ENCODE assay signal across 17 mouse cellular contexts in the genomic region with DNA sequence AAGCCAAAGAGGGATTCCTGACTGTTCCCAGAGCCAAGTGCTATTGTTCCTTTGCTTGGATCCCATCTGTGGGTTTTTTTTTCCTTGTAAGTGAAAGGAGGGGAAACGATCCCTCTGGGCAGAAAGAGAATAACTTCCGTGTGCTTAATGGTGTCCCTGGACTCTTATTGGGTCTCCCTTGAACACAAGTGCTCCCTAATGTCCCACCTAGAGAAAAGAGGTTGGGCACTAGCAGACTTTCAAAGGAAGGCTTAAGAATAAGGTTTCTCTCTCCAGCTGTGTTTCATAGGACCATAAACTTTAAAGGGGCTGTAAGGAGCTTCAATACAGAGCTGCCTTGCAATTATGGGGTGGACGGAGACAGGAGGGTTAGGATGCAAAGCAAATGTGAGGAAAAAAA.
DNase-seq lines count a peak whose midpoint lies in the region; ATAC-seq lines count a peak whose summit lies in the region.
"Had no signal": no experiment of that assay in that cellular context is flagged by ENCODE, and none has a peak within 500 bp of the region (broad histone marks: within the 10 kb centered on the region; RNA-seq: fewer than 3 reads in every experiment).

No protein-coding gene starts in this region.

- H3K4me3 ChIP-seq in heart, embryonic 11.5 days (ENCODE audit: low read depth, low read length), result no peak overlapping the region
- H3K4me3 ChIP-seq in neural tube, embryonic 13.5 days, result no peak overlapping the region
- H3K4me3 ChIP-seq in limb, embryonic 13.5 days, result no peak overlapping the region
- H3K4me3 ChIP-seq: embryonic facial prominence, embryonic 13.5 days; forebrain, embryonic 12.5 days; heart, adult 2 months; heart, embryonic 12.5 days had no signal

- H3K36me3 ChIP-seq in heart, embryonic 11.5 days (ENCODE audit: control insufficient read depth, insufficient read depth, low read length), result no peaks in the 10 kb centered on the region
- no peaks in the 10 kb centered on the region for H3K36me3 ChIP-seq in neural tube, embryonic 13.5 days
- no peaks in the 10 kb centered on the region for H3K36me3 ChIP-seq in limb, embryonic 13.5 days
- H3K36me3 ChIP-seq: embryonic facial prominence, embryonic 13.5 days; forebrain, embryonic 12.5 days; heart, embryonic 12.5 days had no signal

- no peaks in the 10 kb centered on the region for H3K27me3 ChIP-seq in heart, embryonic 11.5 days (ENCODE audit: control insufficient read depth, insufficient read depth, low read length)
- H3K27me3 ChIP-seq in neural tube, embryonic 13.5 days, result no peaks in the 10 kb centered on the region
- H3K27me3 ChIP-seq in limb, embryonic 13.5 days, result no peaks in the 10 kb centered on the region
- H3K27me3 ChIP-seq: embryonic facial prominence, embryonic 13.5 days; forebrain, embryonic 12.5 days; heart, embryonic 12.5 days had no signal

- no peak overlapping the region for H3K27ac ChIP-seq in heart, embryonic 11.5 days (ENCODE audit: low read depth, low read length)
- peak overlapping the region; percentile 29; the same call in 1 of the 2 replicates for H3K27ac ChIP-seq in neural tube, embryonic 13.5 days (replicated peaks)
- H3K27ac ChIP-seq in limb, embryonic 13.5 days, result peak overlapping the region; percentile 56; the same call in 1 of the 2 replicates
- H3K27ac ChIP-seq: embryonic facial prominence, embryonic 13.5 days; forebrain, embryonic 12.5 days; heart, adult 2 months had no signal

- 55% methylated on average over 3 of the region's 3 CpGs for WGBS in heart, embryonic 11.5 days (ENCODE audit: insufficient replicate concordance)
- 11% methylated on average over 3 of the region's 3 CpGs for WGBS in neural tube, embryonic 13.5 days
- 15% methylated on average over 3 of the region's 3 CpGs for WGBS in limb, embryonic 13.5 days

- H3K4me2 ChIP-seq in heart, embryonic 11.5 days, result no peak overlapping the region
- H3K4me2 ChIP-seq in neural tube, embryonic 13.5 days, result no peak overlapping the region
- H3K4me2 ChIP-seq in limb, embryonic 13.5 days (replicated peaks), result no peak overlapping the region
- H3K4me2 ChIP-seq: embryonic facial prominence, embryonic 13.5 days; forebrain, embryonic 12.5 days; heart, embryonic 12.5 days had no signal

- ATAC-seq in heart, embryonic 11.5 days (replicated peaks; ENCODE audit: insufficient number of reproducible peaks, low FRiP score, low TSS enrichment), result no peak
- ATAC-seq in neural tube, embryonic 13.5 days (ENCODE audit: low read depth), result no peak
- peak; percentile 45; the same call in 1 of the 2 replicates for ATAC-seq in limb, embryonic 13.5 days (ENCODE audit: low FRiP score, low read depth)
- ATAC-seq: hindbrain, embryonic 16.5 days had no signal

- peaks cover 4% of the 10 kb centered on the region; the same call in 1 of the 2 replicates for H3K4me1 ChIP-seq in heart, embryonic 11.5 days (ENCODE audit: control insufficient read depth, insufficient read depth, low read length)
- H3K4me1 ChIP-seq in neural tube, embryonic 13.5 days (replicated peaks), result peaks cover 82% of the 10 kb centered on the region
- peaks cover 67% of the 10 kb centered on the region for H3K4me1 ChIP-seq in limb, embryonic 13.5 days

- H3K9ac ChIP-seq in heart, embryonic 11.5 days (ENCODE audit: low read depth, low read length), result no peak overlapping the region
- H3K9ac ChIP-seq in neural tube, embryonic 13.5 days, result no peak overlapping the region
- no peak overlapping the region for H3K9ac ChIP-seq in limb, embryonic 13.5 days
- H3K9ac ChIP-seq: embryonic facial prominence, embryonic 13.5 days; forebrain, embryonic 12.5 days; heart, embryonic 12.5 days had no signal

- peak; percentile 13 for DNase-seq in heart, adult 11 months
- no peak for DNase-seq in neural tube, embryonic 10.5 days (ENCODE audit: extremely low spot score, low spot score)
- no peak for DNase-seq in cerebellum, postnatal 36 days
- DNase-seq in lung, postnatal 10 days, result no peak
- DNase-seq: adrenal gland, postnatal 10 days; cerebellum, adult 11-12 months; cerebellum, adult 9-10 months; cerebellum, postnatal 25 days; gastrocnemius, postnatal 10 days; heart, adult 2 months had no signal

- H3K9me3 ChIP-seq in heart, embryonic 11.5 days (replicated peaks; ENCODE audit: control insufficient read depth, low read length), result no peaks in the 10 kb centered on the region
- H3K9me3 ChIP-seq in neural tube, embryonic 13.5 days, result no peaks in the 10 kb centered on the region
- H3K9me3 ChIP-seq in limb, embryonic 13.5 days, result no peaks in the 10 kb centered on the region
- H3K9me3 ChIP-seq: embryonic facial prominence, embryonic 13.5 days; forebrain, embryonic 12.5 days; heart, embryonic 12.5 days had no signal
